Mouse (Mus musculus) frontal cortex, adult 2 months (tissue): ENCODE measurements around the gene Apoh. TPM values are rescaled to one million over a fixed set of nuclear protein-coding genes. Genes with fewer than 3 reads are reported as not detected.

Experiments
- DNase-seq, 2 experiments: peaks; one replicate each; pipeline ENCODE4 v3.0.0; 2022; ENCODE audit warnings: low spot score in 1 of 2; ENCODE audit errors: extremely low spot score in 1 of 2
- polyA plus RNA-seq: library from polyadenylated mRNA; depleted of rRNA; stranded (reverse); fragments of >200 nt; gene quantifications from 2 replicates; pipeline ENCODE4 v1.2.3, GENCODE M21; 2012; rRNA removed

Apoh gene
- 0.62 and 0.67 TPM in 2 replicates for polyA plus RNA-seq

DNA sequence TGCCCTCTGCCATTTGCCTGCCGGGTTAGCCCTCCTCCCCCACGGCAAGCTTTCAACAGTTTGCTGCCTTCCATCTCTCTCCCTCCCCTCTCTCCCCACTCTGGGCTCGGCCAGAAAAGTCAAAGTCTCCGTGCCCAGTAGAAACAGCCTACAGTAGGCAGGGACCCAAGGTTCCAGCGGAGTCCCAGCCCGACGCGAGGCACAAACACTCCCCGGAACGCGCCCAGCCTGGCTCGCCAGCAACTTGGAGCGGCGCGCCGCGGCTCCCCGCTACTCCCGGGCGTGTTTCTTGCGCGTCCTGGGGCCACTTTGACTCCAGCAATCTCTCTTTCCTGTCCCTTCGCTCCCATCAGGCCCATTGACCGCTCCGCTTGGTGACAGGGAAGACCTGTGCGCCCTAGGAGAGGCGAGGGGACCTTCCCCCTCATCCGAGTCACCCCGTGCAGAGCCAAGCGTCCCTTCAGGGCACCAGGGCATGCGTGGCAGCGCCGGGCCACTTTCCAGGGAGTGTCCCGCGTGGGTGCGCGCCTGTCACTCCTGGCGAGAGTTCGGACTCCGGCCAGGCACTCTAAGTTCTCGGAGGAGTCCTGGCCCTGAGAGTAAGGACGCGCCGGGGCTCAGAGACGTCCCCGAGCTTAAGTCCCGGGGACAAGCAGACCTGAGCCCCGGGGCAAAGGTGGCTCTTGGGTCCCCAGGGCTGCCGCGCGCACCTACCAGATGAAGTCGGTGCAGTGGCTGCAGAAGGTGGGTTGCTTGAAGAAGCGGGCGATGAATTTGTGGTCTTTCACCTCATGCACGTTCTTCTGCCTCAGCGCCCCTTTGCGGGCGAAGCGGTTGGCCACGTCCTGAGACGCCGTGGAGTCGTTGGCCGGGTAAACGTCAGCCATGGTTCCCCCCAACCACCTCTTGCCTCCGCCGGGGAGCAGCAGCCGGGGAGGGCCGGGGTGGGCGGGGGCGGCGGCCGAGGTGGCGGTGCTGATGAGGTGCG, at the start of gene Apoh:
TSS of gene Apoh (plus strand) at position 574 of the 988 bp plus-strand sequence.
- DNase-seq = no peak

- DNase-seq = no peak
Observed at GRCm38 (mm10) chr11:108293843-108294242, 49.3 kb upstream of the Apoh start.

- no peak for DNase-seq
Observed at GRCm38 (mm10) chr11:108294305-108294813, 48.8 kb upstream of the Apoh start.

DNA sequence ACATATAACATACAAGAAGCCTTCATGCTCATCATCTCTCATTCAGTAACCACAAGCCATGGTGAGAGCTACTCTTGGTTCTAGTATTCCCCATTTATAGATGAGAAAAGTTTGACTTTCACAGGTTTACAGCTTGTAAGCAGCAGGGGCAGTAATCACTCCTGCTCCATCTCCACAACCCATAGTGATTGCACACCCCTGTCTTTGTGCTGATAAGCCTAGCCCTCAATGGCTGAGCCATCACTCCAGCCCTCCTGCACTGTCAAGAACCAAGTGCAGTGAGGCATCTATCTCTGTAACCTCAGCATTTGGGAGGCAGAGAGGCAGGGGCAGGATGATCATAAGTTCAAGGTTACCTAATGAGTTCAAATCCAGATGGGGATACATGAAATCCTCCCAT, 47.8 kb upstream of the Apoh start:
- no peak for DNase-seq

GRCm38 (mm10) chr11:108297956-108298355, 45.2 kb upstream of the Apoh start:
- DNase-seq = no peak

GRCm38 (mm10) chr11:108299913-108300312, 43.2 kb upstream of the Apoh start:
- DNase-seq = no peak

GRCm38 (mm10) chr11:108300443-108300842, 42.7 kb upstream of the Apoh start:
- DNase-seq = no peak

DNA sequence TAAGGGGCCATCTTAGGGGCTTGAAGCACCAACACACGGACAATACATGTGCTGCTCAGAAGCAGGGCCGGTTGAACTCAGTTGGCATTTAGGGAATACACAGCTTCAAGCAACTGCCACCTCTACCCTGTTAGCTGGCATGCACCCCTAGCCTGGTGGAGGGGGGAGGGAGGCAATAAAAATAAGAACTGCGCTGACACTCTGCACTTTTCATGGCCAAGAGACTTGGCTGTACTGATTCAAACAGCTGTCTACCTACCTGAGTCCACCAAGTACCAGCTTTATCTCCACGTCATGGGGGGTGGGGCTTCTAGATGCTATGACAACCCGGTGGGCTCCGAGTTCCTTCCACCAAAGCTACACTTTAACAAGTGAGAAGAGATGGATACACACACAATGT, 42.1 kb upstream of the Apoh start:
- no peak for DNase-seq

- DNase-seq = no peak
Observed at GRCm38 (mm10) chr11:108301796-108302490, 41.2 kb upstream of the Apoh start.

GRCm38 (mm10) chr11:108303787-108304186, 39.4 kb upstream of the Apoh start:
- DNase-seq = no peak

- DNase-seq = no peak
Observed at GRCm38 (mm10) chr11:108307258-108307657, 35.9 kb upstream of the Apoh start.

GRCm38 (mm10) chr11:108308253-108308652, 34.9 kb upstream of the Apoh start:
- no peak for DNase-seq

- DNase-seq = no peak
Observed at GRCm38 (mm10) chr11:108309791-108310190, 33.4 kb upstream of the Apoh start.

DNA sequence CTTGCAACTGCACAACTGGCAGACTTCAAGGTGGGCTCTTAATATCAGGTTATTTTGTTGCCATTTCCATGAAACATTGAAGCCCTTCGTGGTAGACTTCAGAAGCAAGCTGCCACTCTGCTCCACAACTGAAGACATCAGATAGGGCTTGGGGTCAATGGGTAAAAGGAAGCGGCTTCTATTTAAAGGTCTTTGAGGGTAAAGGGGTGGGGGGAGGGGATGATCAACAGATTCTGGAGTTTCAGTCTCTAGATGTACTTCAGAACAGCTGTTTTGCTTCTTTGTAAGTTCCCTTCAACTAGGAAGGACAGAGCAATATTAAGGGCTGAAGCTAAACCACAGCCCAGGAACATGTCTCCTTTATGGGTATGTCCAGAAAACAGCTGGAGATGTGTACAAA, 31.2 kb upstream of the Apoh start:
- no peak for DNase-seq

DNA sequence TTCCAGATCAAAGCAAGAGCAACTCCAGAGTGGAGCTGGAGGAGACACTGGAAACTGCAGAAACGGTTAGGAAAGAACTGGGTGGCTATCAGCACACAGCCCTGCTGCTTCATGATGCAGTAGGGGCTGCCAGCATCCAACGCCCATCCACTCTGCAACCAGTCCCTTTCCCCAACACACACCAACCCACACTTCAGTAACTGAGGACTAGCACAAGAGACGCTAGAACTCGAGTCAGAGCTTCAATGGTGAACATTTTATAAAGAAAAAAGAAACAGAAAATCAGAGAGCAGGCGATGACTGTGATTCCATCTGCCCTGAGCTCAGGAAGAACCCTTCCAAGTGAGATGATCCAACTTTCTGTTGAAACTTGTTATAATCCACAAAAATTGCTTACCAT, 30.6 kb upstream of the Apoh start:
- peak in 1 of 2 experiments; percentile 44 for DNase-seq

DNA sequence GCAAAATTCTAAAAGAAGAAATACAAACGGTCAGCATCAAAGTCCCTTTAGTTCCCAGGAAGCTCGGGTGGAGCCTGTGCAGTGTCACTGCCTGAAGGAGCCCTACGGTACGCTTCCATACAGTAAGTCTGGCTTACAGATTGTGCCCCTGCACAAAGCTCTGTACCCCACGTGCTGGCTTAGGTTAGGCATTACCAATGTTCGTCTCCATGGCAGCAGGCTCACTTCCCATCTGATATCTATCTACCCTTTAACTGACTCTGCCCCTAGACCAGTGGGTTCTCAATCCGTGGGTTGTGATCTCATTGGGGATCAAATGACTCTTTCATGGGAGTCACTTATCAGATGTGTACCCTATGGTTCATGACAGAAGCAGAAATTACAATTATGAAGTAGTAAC, 27.4 kb upstream of the Apoh start:
- no peak for DNase-seq

DNA sequence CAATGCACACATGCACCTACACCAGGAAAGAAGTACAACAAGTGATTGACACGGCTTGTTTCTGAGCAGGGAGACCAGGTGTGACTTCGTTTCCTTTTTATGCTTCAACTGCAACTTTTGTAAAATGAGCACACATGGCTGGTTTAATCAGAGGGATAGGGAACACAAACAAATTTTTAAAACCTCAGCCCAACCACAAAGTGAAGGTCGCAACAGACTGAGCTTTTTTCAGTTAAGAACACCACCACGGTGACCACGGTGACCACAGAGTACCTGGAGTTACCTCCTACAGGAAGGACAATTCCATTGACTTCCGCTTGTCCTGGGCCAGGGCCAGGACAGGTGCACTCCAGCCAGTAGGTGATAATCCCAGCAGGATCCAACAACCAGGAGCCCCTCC, 25.3 kb upstream of the Apoh start:
- no peak for DNase-seq

- DNase-seq = no peak
Observed at GRCm38 (mm10) chr11:108319162-108319561, 24.0 kb upstream of the Apoh start.

GRCm38 (mm10) chr11:108320561-108320960, 22.6 kb upstream of the Apoh start:
- DNase-seq = no peak

DNA sequence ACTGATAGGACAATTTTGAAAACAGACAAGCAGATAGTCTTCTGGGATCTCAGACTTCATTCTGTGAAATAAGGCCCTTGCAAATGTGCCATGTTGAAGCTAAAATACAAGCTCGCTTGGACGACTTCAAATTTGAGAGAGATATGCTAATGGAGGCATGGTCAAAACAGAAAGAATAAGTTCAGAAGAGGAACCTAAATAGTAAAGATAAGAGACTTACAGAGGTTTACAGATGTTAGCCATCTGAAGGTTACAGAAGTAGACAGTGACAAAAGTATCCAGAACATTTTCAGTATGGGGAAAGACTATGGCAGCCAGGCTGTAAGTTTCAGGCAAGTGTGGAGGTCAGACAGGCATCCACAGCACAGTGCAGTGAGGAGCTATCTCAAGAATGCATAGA, 21.0 kb upstream of the Apoh start:
- DNase-seq = no peak

GRCm38 (mm10) chr11:108325943-108326342, 17.2 kb upstream of the Apoh start:
- no peak for DNase-seq
